Mouse (Mus musculus) cerebellum, adult 2 months (tissue): ENCODE results near the gene Peak1. TPM values are rescaled to one million over a fixed set of nuclear protein-coding genes. Genes with fewer than 3 reads are reported as not detected.

Experiments used
- DNase-seq, 2 experiments: peaks; one replicate each; pipeline ENCODE4 v3.0.0; 2021
- H3K27ac ChIP-seq: fragments of 200-500 bp; 2 replicates; pipeline ENCODE4 v1.5.1; 2012; ENCODE audit warnings: low read length, control low read depth, inconsistent platforms; ENCODE audit not compliant: insufficient read depth
- H3K27me3 ChIP-seq: fragments of 200-500 bp; 2 replicates; pipeline ENCODE4 v1.6.1; 2012; ENCODE audit warnings: inconsistent platforms, mild to moderate bottlenecking, low read length, moderate library complexity; ENCODE audit not compliant: control insufficient read depth, insufficient read depth
- H3K4me1 ChIP-seq: fragments of 200-500 bp; 2 replicates; pipeline ENCODE4 v1.6.1; 2011; ENCODE audit warnings: low read length; ENCODE audit not compliant: control insufficient read depth, insufficient read depth
- H3K4me3 ChIP-seq: fragments of 200-500 bp; replicated peaks from 2 replicates; pipeline ENCODE3; 2011; ENCODE audit warnings: mild to moderate bottlenecking, low read depth, low read length, control low read depth; ENCODE audit not compliant: insufficient read depth
- CTCF ChIP-seq: fragments of 200-500 bp; IDR thresholded peaks from 2 replicates; pipeline ENCODE4 v1.5.1; 2011; ENCODE audit warnings: low read depth, mild to moderate bottlenecking, control low read depth, low read length, moderate library complexity, borderline replicate concordance; ENCODE audit not compliant: insufficient read depth
- POLR2A ChIP-seq: fragments of 200-500 bp; IDR thresholded peaks from 2 replicates; pipeline ENCODE4 v1.6.1; 2011; ENCODE audit warnings: low read length, control low read depth, borderline replicate concordance; ENCODE audit not compliant: insufficient read depth
- WGBS: fragments of 180-500 bp; shearing (Covaris S2); methylation state at CpG from one replicate; pipeline ENCODE4 v1.1.7; 2018; 5-methylcytosine and 5-hydroxymethylcytosine counted together
- polyA plus RNA-seq: library from polyadenylated mRNA; depleted of rRNA; stranded (reverse); fragments of >200 nt; gene quantifications from 2 replicates; pipeline ENCODE4 v1.2.3, GENCODE M21; 2012

Gene Peak1
- polyA plus RNA-seq, 1 experiment = 29.8 TPM

DNA sequence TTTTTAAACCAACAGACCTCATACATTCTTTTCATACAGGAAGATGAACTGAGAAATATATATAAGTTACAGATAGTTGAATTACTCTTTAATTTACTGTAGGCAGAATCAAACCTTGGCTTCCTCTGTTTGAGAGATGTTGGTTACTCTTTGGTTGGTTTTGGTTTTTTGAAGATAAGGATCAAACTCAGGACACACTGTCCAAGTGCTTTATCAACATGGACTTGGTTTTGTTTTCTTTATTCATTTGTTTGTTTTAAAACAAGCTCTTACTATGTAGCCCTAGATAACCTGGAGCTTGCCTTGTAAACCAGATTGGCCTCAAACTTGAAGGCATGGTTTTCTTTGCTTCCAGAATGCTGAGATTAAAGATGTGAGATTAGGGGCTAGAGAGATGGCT lies 85.1 kb downstream of the Peak1 start:
- no peak overlapping the region for H3K4me3 ChIP-seq
- no peaks in the 10 kb centered on the region for H3K27me3 ChIP-seq
- no peak overlapping the region for H3K27ac ChIP-seq
- no peaks in the 10 kb centered on the region for H3K4me1 ChIP-seq
- DNase-seq = no peak
- TF ChIP-seq POLR2A = no peak
- TF ChIP-seq CTCF = no peak

- Histone ChIP-seq H3K4me1 (peaks cover 3% of the 10 kb centered on the region; the same call in 1 of the 2 replicates), H3K4me3 (no peak overlapping the region), H3K27me3 (no peaks in the 10 kb centered on the region), H3K27ac (no peak overlapping the region)
- peak in 1 of 2 experiments; percentile 27 for DNase-seq
- no peak for TF ChIP-seq CTCF
- TF ChIP-seq POLR2A = no peak
- 73% methylated on average over 8 of the region's 8 CpGs for WGBS
Observed at GRCm38 (mm10) chr9:56326511-56327005, 91.3 kb downstream of the Peak1 start.

GRCm38 (mm10) chr9:56325725-56326124 lies 92.1 kb downstream of the Peak1 start:
- H3K27ac ChIP-seq = no peak overlapping the region
- no peaks in the 10 kb centered on the region for H3K27me3 ChIP-seq
- no peak overlapping the region for H3K4me3 ChIP-seq
- no peak for TF ChIP-seq CTCF
- no peak for DNase-seq
- H3K4me1 ChIP-seq = peaks cover 3% of the 10 kb centered on the region; the same call in 1 of the 2 replicates
- 93% methylated on average over 5 of the region's 5 CpGs for WGBS

- H3K4me1 ChIP-seq = peaks cover 3% of the 10 kb centered on the region; the same call in 1 of the 2 replicates
- no peaks in the 10 kb centered on the region for H3K27me3 ChIP-seq
- WGBS = 81% methylated on average over 16 of the region's 16 CpGs
- TF ChIP-seq POLR2A = no peak
- TF ChIP-seq CTCF = no peak
- no peak overlapping the region for H3K27ac ChIP-seq
- no peak overlapping the region for H3K4me3 ChIP-seq
- no peak for DNase-seq
Observed at GRCm38 (mm10) chr9:56324576-56325355, 93.1 kb downstream of the Peak1 start.

DNA sequence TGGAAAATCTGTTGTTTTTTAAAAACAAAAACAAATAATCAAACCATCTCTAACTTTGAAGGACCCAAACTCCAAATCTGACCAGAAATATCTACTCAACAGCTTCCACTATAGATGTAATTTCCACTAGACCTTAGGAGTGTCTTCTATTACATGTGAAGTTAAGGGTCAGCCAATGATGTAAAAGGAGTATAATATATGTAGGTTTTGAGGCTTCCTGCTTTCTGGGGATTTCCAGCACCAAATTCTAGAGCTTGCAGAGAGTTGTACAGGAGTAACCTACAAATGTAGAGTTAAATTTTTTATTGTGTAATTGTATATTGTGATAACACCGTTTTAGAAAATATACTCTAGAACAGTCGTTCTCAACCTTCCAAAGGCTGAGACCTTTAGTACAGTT lies 96.6 kb downstream of the Peak1 start:
- no peak for TF ChIP-seq POLR2A
- no peak for TF ChIP-seq CTCF
- WGBS = 94% methylated on average over 2 of the region's 2 CpGs
- Histone ChIP-seq H3K4me1 (no peaks in the 10 kb centered on the region), H3K27me3 (no peaks in the 10 kb centered on the region), H3K4me3 (no peak overlapping the region), H3K27ac (no peak overlapping the region)
- DNase-seq = no peak

DNA sequence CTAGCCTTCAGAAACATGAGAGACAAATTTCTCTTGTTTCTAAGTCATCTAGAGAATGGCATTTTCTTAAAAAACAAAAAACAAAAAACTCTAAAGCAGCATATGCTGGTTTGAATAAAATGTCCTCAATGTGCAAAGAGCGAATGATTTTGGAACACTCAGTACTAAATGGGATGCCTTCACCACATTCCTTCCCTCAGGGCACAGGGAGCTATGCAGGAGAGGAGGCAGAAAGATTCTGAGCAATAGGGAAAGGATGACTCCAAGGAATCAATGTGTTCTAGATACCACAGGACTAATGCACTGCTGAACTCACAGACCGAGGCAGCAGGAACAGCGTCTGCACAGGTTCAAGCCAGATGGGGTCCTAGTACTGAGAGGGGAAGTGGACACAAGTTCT lies 103.5 kb downstream of the Peak1 start:
- DNase-seq = no peak
- TF ChIP-seq CTCF = no peak
- no peak for TF ChIP-seq POLR2A
- H3K4me3 ChIP-seq = no peak overlapping the region
- no peaks in the 10 kb centered on the region for H3K4me1 ChIP-seq
- no peaks in the 10 kb centered on the region for H3K27me3 ChIP-seq
- 84% methylated on average over 3 of the region's 3 CpGs for WGBS
- H3K27ac ChIP-seq = no peak overlapping the region

DNA sequence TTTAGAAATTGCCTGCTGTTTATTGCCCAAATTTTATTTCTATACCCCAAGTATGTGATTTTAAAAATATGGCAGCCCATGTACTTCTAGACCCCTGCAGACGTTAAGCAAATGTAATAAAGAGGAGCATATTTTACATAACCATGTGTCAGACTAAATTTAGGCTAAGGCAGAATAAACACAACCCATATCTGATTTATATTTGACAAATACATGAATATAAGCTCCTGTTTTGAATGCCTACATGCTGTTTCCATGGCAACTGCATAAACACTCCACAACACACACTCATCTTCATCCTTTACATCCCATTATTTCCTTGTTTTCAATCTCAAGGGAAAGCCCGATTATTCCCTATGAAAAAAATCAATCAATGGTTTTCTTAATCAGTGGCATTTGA lies 108.8 kb downstream of the Peak1 start:
- Histone ChIP-seq H3K4me1 (peaks cover 2% of the 10 kb centered on the region; the same call in 1 of the 2 replicates), H3K4me3 (no peak overlapping the region), H3K27me3 (no peaks in the 10 kb centered on the region), H3K27ac (no peak overlapping the region)
- DNase-seq = no peak
- no peak for TF ChIP-seq POLR2A
- TF ChIP-seq CTCF = no peak
- WGBS = 85% methylated on average over 2 of the region's 2 CpGs

DNA sequence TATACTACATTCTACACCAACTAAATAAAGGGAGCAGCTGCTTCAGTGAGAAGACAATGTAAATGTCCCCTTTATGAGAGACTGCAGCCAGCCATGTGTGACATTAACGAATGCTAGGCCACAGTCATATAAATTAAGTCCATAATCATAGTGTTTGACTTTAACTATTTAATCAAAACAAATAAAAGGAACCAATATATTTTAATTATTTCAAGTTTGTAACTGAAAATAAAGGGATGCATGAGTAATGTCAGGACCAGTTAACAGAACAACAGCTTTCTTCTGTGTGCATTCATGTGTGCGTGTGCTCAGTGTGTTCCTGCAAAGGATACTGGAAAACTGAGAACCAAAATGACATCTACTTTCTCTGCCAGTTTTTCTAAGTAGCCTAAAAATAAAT lies 113.3 kb downstream of the Peak1 start:
- Histone ChIP-seq H3K4me1 (peaks cover 5% of the 10 kb centered on the region), H3K27me3 (no peaks in the 10 kb centered on the region), H3K4me3 (no peak overlapping the region), H3K27ac (no peak overlapping the region)
- WGBS = 46% methylated on average over 2 of the region's 2 CpGs
- no peak for DNase-seq
- TF ChIP-seq POLR2A = no peak
- no peak for TF ChIP-seq CTCF
